Mouse (Mus musculus) liver, embryonic 11.5 days (tissue): ENCODE results near the gene Pvalb. TPM values are rescaled to one million over a fixed set of nuclear protein-coding genes. Genes with fewer than 3 reads are reported as not detected.

Experiments
- ATAC-seq: fragments of 200-750 bp; cut with Nextera tagmentation; replicated peaks from 2 replicates; pipeline ENCODE4 v1.8.0; 2017; ENCODE audit warnings: moderate number of reproducible peaks, mild to moderate bottlenecking, moderate TSS enrichment, moderate library complexity; ENCODE audit not compliant: low FRiP score
- DNase-seq: peaks from one replicate; pipeline ENCODE4 v3.0.0-alpha.2; 2017; ENCODE audit warnings: low spot score
- H3K27ac ChIP-seq: fragments of 300-500 bp; sonication (generic); 2 replicates; pipeline ENCODE4 v1.5.1; 2014; ENCODE audit warnings: mild to moderate bottlenecking, low read depth, low read length, control low read depth
- H3K27me3 ChIP-seq: fragments of 300-500 bp; sonication (generic); replicated peaks from 2 replicates; pipeline ENCODE4 v1.6.1; 2014; ENCODE audit warnings: low read length, mixed read lengths; ENCODE audit not compliant: control insufficient read depth, insufficient read depth
- H3K36me3 ChIP-seq: fragments of 300-500 bp; sonication (generic); 2 replicates; pipeline ENCODE4 v1.6.1; 2014; ENCODE audit warnings: mild to moderate bottlenecking, low read length, moderate library complexity, mixed read lengths; ENCODE audit not compliant: control insufficient read depth, insufficient read depth
- H3K4me1 ChIP-seq: fragments of 300-500 bp; sonication (generic); replicated peaks from 2 replicates; pipeline ENCODE4 v1.6.1; 2014; ENCODE audit warnings: low read length, mixed read lengths; ENCODE audit not compliant: control insufficient read depth, insufficient read depth
- H3K4me2 ChIP-seq: fragments of 300-500 bp; sonication (generic); 2 replicates; pipeline ENCODE4 v1.6.1; 2014; ENCODE audit warnings: mild to moderate bottlenecking, control low read depth, moderate library complexity
- H3K4me3 ChIP-seq: fragments of 300-500 bp; sonication (generic); 2 replicates; pipeline ENCODE4 v1.5.1; 2014; ENCODE audit warnings: low read depth, low read length, control low read depth
- H3K9ac ChIP-seq: fragments of 300-500 bp; sonication (generic); 2 replicates; pipeline ENCODE4 v1.6.1; 2014; ENCODE audit warnings: low read depth, low read length, control low read depth
- H3K9me3 ChIP-seq: fragments of 300-500 bp; sonication (generic); 2 replicates; pipeline ENCODE4 v1.6.1; 2016; ENCODE audit warnings: low read length, inconsistent platforms, mixed read lengths; ENCODE audit not compliant: control insufficient read depth
- WGBS: fragments of 180-500 bp; shearing (Covaris S2); extraction: QIAGEN DNeasy Blood & Tissue Kit; methylation state at CpG from one replicate; pipeline ENCODE4 v1.1.7; 2014; 5-methylcytosine and 5-hydroxymethylcytosine counted together
- polyA plus RNA-seq: library from polyadenylated mRNA; unstranded; fragments of >200 nt; fragmentation: Nextera tagmentation; extraction: Ambion mirVana; gene quantifications from 2 replicates; pipeline ENCODE4 v1.2.1, GENCODE M21; 2014

Gene Pvalb
- polyA plus RNA-seq, 1 experiment from 2014 or later: not detected

DNA sequence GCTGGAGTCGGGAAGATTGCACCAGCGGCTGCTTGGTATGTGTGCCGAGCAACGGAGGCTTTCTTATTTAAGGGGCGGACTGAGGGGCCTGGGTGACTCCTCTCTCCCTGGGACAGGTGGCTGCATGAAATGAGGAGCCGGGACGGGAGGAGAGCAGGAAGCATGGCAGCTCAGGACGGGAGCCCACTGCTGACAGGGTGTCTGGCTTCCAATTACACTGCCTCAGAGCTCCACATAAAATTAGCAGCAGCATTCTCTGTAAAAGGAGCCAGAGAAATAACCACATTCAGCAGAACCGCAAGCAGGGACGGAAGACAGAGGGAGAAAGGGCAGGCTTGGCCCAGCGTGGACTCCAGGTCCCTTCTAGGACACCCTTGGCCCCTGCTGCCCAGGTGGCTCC is 35.1 kb upstream of the Pvalb start:
- Histone ChIP-seq H3K4me1 (no peaks in the 10 kb centered on the region), H3K9me3 (no peaks in the 10 kb centered on the region), H3K27ac (no peak overlapping the region), H3K9ac (no peak overlapping the region), H3K4me3 (no peak overlapping the region), H3K36me3 (no peaks in the 10 kb centered on the region), H3K4me2 (no peak overlapping the region), H3K27me3 (no peaks in the 10 kb centered on the region; the same call in 1 of the 2 replicates)
- DNase-seq (no peak), ATAC-seq (no peak)
- 61% methylated on average over 11 of the region's 11 CpGs for WGBS

DNA sequence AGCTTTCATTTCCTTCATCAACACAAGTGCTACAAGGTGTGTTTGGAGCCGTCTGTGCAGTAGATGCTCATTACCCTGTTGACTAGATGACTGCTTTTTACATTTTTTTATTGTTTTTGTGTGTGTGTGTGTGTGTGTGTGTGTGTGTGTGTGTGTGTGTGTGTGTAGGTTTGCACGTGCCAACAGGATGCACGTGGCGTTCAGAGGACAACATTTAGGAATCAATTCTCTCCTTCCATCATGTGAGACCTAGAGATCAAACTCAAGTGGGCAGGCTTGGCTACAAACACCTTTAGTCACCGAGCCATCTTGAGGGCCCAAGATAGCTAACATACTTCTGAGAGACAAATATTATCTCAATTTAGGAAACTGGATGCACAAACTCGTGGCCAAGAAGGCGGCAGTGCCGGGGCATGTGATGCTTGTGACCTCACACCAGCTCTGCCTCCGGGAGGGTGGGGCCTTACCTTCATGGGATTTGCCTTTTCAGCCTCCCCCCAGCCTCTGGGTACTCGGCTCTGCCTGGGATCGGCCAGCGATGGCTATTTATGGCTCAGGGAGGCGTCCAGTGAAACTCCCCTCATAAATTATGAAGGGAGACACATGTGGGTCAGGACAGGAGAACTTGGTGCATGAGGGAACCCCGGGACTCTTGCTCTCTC is 33.9 kb upstream of the Pvalb start:
- ATAC-seq (no peak), DNase-seq (no peak)
- Histone ChIP-seq H3K27ac (no peak overlapping the region), H3K4me1 (no peaks in the 10 kb centered on the region), H3K9ac (no peak overlapping the region), H3K27me3 (no peaks in the 10 kb centered on the region; the same call in 1 of the 2 replicates), H3K4me3 (no peak overlapping the region), H3K36me3 (no peaks in the 10 kb centered on the region), H3K4me2 (no peak overlapping the region), H3K9me3 (no peaks in the 10 kb centered on the region)
- 65% methylated on average over 14 of the region's 14 CpGs for WGBS

DNA sequence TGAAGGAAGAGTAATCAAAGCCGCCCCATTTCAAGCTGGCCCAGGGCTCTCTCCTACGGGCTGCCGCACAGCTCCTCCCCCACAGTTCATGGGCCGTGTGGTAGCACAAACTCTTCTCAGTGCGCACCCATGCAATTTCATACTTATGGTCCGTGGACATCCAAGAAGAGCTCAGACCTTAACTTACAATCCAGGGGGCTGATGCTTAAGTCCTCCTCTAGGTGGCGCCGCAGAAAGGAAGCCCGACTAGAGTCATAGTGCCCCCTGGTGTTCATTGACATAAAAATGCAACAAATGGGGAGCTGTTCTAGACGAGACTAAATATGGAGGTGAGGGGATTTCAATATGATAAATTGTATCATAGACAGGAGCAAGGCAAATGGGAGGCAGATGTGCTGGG is 33.3 kb upstream of the Pvalb start:
- Histone ChIP-seq H3K27me3 (no peaks in the 10 kb centered on the region; the same call in 1 of the 2 replicates), H3K4me1 (no peaks in the 10 kb centered on the region; the same call in 1 of the 2 replicates), H3K4me2 (no peak overlapping the region), H3K27ac (no peak overlapping the region), H3K36me3 (no peaks in the 10 kb centered on the region), H3K4me3 (no peak overlapping the region), H3K9ac (no peak overlapping the region), H3K9me3 (no peaks in the 10 kb centered on the region)
- DNase-seq (no peak), ATAC-seq (no peak)
- 24% methylated on average over 10 of the region's 10 CpGs for WGBS

DNA sequence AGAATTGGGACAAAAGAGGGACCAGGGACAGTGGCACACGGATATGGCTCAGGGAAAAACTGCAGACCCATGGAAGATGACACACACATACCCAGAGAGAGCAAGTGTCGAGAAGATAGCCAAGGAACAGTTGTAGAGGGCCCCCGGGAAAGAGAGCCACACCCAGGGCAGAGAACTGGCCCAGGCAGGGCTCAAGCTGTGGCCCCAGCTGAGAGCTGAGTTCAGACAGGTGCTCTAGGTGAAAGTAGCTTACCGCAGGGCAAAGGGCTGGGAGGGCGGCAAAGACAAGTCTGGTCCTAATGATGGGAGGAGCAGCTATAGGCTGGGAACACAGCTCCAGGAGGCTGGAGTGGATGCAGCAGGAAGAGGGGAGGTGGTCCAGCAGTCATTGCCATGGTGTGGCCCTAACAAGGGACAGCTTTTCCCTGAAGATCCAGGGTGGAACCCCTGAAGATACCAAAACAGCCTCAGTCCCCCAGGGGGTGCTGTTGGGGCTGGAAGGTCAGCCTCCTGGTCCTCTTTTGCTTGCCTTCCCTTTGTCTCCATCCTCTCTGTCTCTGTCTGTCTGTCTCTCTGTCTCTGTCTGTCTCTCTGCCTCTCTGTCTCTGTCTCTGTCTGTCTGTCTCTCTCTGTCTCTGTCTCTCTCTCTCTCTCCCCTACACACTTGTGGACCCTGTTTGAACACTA is 28.8 kb upstream of the Pvalb start:
- Histone ChIP-seq H3K9me3 (no peaks in the 10 kb centered on the region), H3K27ac (no peak overlapping the region), H3K9ac (no peak overlapping the region), H3K36me3 (no peaks in the 10 kb centered on the region), H3K27me3 (no peaks in the 10 kb centered on the region), H3K4me3 (no peak overlapping the region), H3K4me2 (no peak overlapping the region), H3K4me1 (no peaks in the 10 kb centered on the region; the same call in 1 of the 2 replicates)
- 0 out of 2 replicates have a peak, but pooled peaks have one; percentile 31 for ATAC-seq
- no peak for DNase-seq
- 65% methylated on average over 5 of the region's 5 CpGs for WGBS

DNA sequence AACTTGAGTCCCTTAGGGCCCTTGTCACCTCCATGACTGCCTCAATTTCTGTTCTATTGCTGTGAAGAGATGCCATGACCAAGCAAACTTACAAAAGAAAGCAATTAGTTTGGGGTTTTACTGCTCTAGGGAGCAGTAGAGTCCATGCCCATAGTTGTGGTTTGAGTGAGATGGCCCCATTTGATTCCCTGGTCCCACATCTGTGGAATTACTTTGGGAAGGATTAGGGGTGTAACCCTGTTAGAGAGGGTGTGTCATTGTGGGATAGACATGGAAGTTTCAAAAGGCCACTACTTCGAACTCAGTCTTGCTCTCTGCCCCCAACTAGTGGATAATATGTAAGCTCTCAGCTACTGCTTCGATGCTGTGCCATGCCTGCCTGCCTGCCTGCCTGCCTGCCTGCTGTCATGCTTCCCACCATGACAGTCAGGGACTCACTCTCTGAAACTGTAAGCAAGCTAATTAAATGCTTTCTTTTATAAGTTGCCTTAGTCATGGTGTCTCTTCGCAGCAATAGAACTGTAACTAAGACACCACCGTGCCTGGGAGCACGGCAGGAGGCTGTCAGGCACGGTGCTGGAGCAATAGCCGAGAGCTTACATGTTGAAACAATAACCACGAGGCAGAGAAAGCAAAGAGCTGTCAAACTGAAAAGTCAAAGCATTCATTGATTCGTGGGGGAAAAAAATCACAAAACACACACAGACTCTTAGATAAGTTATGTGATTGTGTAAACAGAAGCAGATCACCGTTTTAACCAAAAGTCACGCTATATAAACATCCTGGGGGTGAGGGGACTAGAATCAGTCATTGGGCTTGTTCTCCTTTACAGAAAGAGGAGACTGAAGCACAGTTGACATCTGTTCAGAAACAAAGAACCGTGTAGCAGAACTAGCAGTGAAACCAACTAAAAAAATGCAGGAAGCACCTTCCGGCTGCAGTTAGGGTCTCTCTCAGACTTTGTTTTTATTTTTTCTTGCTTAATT is 25.4 kb upstream of the Pvalb start:
- DNase-seq (no peak), ATAC-seq (no peak)
- 53% methylated on average over 13 of the region's 13 CpGs for WGBS
- H3K36me3 ChIP-seq: no peaks in the 10 kb centered on the region
- no peak overlapping the region for H3K4me3 ChIP-seq
- H3K9ac ChIP-seq: no peak overlapping the region
- no peaks in the 10 kb centered on the region for H3K9me3 ChIP-seq
- no peak overlapping the region for H3K4me2 ChIP-seq
- peak overlapping the region; percentile 15 for H3K27ac ChIP-seq
- no peaks in the 10 kb centered on the region; the same call in 1 of the 2 replicates for H3K4me1 ChIP-seq
- no peaks in the 10 kb centered on the region for H3K27me3 ChIP-seq

DNA sequence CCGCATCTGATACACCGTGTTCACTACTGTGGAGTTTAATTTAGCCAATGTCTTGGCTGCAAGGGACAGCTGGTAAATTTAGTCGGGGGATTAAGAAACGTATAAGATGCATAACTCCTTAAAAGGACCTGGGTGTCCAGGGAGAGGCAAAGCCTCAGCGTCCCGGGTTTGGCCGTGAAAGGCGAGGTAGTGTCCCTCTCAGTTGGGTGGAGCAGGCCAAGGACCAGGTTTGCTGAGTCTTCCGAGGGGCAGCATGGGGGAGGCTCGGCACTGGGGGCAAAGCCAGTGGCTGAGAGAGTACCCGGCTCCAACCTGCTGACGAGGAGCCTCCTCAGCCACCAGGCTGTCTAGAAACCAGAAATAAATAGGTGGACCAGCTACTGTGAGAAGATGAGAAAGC is 21.6 kb upstream of the Pvalb start:
- H3K4me1 ChIP-seq: no peaks in the 10 kb centered on the region
- 82% methylated on average over 12 of the region's 12 CpGs for WGBS
- H3K27me3 ChIP-seq: no peaks in the 10 kb centered on the region
- no peak overlapping the region for H3K4me3 ChIP-seq
- H3K9me3 ChIP-seq: no peaks in the 10 kb centered on the region
- H3K9ac ChIP-seq: no peak overlapping the region
- no peak overlapping the region for H3K4me2 ChIP-seq
- no peak overlapping the region for H3K27ac ChIP-seq
- ATAC-seq (no peak), DNase-seq (no peak)
- H3K36me3 ChIP-seq: no peaks in the 10 kb centered on the region

DNA sequence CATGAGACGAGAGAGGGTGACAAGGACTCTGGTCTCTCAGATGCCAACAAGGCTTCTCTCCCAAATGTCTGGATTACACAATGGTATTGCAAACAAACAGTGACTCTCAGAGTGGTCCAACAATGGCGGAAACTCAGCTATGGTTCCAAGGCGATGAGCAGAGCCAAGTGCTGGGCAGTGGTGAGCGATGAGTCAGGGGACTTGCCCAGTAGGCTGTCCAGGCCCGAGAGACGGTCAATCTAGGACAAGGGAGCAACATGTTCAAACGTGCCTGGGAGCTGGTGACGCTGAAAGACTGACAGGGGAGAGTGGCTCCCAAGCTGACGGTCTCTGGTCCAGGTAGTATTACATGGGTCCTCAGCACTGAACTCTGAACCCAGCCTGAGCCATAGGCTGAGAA is 9.1 kb upstream of the Pvalb start:
- 80% methylated on average over 9 of the region's 9 CpGs for WGBS
- H3K4me3 ChIP-seq: no peak overlapping the region
- no peak overlapping the region for H3K27ac ChIP-seq
- no peak overlapping the region for H3K4me2 ChIP-seq
- H3K4me1 ChIP-seq: no peaks in the 10 kb centered on the region
- DNase-seq: no peak
- 0 out of 2 replicates have a peak, but pooled peaks cover 2% of the 10 kb centered on the region for H3K27me3 ChIP-seq
- H3K9me3 ChIP-seq: no peaks in the 10 kb centered on the region
- H3K36me3 ChIP-seq: no peaks in the 10 kb centered on the region
- no peak for ATAC-seq
- H3K9ac ChIP-seq: no peak overlapping the region

DNA sequence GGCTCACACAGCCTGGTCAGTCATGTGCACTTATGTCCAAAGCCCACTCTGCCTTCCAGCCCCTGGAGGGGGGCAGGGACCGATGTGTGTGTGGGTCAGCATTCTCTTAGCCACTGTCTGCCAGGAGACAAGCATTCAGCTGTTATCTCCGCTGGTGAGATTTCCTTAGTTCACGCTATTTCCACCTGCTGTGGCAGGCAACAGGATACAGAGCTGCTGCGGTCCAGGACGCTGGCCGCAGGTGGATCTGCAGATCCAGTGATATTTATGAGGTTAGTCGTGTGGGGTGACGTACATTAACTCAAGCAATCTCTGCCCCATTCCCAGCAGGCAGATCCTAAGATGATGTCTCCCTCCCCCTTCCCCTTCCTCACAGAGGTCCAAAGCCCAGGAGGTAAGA is 5.2 kb upstream of the Pvalb start:
- H3K27me3 ChIP-seq: peaks cover 6% of the 10 kb centered on the region
- no peak overlapping the region for H3K4me2 ChIP-seq
- no peaks in the 10 kb centered on the region for H3K9me3 ChIP-seq
- DNase-seq (no peak), ATAC-seq (no peak)
- H3K36me3 ChIP-seq: no peaks in the 10 kb centered on the region
- H3K27ac ChIP-seq: no peak overlapping the region
- no peak overlapping the region for H3K4me3 ChIP-seq
- no peak overlapping the region for H3K9ac ChIP-seq
- 62% methylated on average over 8 of the region's 8 CpGs for WGBS
- H3K4me1 ChIP-seq: no peaks in the 10 kb centered on the region
